Mouse (Mus musculus) c-Kit-negative CD71-positive TER-119-positive erythroid progenitor cells, embryonic 14.5 days (primary cell): ENCODE data around the gene Ttll12.

ENCODE experiments used
- DNase-seq: peaks from one replicate; pipeline ENCODE4 v3.0.0-alpha.2; 2013; ENCODE audit warnings: low read depth, low spot score

Gene Ttll12

GRCm38 (mm10) chr15:83593702-83594512 lies 1.1 kb downstream of the Ttll12 start:
- peak; percentile 60 for DNase-seq

- DNase-seq, result no peak
Measured at GRCm38 (mm10) chr15:83593189-83593585, 1.8 kb downstream of the Ttll12 start.

GRCm38 (mm10) chr15:83592260-83593188 lies 2.4 kb downstream of the Ttll12 start:
- DNase-seq, result peak; percentile 67

- no peak for DNase-seq
Measured at GRCm38 (mm10) chr15:83591758-83592157, 3.2 kb downstream of the Ttll12 start.

- no peak for DNase-seq
Measured at GRCm38 (mm10) chr15:83590841-83591240, 4.1 kb downstream of the Ttll12 start.

DNA sequence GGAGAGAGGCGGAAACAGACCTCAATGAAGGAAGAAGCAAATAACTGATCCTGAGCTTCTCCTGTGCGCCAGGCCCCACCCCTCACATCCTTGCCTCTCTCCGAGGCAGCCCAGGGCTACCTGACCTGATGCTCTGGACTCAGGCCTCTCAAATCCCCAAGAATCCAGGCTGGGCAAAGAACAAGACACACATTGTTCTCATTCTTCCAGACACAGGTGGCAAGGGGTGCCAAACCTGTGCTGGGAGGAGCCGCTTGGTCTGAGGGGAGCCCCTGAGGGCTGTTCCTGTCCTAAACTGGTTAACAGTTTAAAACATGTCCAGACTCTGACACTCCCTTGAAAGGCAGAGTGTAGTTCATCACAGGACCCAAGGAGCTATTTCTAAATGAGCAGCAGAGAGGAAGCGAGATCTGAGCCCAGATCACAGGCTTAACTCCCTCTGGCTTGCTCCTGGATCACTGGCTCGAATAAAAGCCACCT lies 10.2 kb downstream of the Ttll12 start:
- no peak for DNase-seq

DNA sequence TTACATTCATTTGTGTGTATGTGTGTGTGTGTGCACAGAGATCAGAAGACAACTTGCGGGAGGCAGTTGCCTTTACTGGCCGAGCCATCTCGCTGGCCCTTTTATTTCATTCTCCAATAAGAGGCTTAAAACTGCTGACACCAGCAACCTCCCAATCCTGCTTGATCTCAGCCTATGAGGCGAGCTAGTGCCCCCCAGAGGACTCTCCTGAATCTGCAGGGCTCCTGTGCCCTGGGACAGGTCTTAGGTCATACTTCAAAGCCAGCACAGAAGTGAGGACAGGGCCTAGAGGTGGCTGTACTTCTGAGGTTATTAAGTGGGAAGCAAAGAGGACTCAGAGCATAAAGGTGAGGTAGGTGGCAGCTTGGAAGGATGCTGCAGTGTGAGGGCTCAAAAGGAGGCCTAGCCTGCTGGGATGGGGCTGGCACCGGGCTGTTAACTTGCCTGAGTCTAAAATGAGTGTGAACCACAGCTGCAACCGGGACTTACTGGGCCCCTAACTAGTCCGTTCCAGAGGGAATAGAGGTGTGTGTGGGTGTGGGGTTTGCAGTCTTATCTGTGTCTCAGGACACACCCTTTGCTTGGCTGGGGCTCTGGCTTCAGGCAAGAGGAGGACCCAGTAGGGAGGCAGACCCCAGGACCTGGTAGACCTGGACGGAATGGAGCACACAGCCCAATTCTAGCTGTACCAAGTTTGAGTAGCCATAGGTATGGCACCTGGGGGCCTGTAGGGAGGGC lies 11.4 kb downstream of the Ttll12 start:
- no peak for DNase-seq

DNA sequence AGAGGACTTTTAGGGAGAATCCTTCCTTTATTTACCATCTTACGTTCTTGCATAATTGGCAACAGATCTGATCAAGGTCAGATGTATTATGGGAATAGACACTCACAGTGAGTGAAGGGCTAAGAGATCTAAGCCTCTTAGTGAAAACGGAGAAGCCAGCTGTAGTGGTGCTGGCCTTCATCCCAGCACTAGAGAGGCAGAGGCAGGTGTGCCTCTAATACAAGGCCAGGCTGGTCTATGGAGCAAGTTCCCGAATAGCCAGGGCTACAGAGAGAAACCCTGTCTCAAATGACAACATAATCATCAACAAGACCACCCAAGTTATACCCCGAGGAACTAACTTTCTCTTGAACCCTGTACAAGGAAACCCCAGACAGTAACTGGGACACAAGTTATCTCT lies 12.0 kb downstream of the Ttll12 start:
- no peak for DNase-seq

GRCm38 (mm10) chr15:83576651-83577050 lies 18.3 kb downstream of the Ttll12 start:
- no peak for DNase-seq

DNA sequence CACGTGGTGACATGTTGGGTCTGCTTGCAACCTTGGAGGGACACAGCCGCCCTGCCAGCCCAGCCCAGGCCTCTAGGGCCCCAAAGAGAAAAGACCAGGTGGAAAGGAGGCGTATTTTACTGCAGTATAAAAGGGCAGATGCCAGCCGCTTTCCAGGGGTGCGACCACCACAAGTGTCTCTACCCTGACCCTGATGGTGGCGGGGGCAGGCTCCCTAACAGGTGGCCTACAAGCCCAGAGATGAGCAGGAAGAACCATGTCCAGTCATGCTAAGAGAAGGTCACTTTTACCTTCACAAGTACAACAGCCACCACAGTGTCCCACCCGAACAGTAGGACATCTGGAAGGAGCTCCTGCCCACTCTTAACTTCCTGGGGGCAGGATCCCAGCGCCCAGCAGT lies 19.4 kb downstream of the Ttll12 start:
- no peak for DNase-seq

DNA sequence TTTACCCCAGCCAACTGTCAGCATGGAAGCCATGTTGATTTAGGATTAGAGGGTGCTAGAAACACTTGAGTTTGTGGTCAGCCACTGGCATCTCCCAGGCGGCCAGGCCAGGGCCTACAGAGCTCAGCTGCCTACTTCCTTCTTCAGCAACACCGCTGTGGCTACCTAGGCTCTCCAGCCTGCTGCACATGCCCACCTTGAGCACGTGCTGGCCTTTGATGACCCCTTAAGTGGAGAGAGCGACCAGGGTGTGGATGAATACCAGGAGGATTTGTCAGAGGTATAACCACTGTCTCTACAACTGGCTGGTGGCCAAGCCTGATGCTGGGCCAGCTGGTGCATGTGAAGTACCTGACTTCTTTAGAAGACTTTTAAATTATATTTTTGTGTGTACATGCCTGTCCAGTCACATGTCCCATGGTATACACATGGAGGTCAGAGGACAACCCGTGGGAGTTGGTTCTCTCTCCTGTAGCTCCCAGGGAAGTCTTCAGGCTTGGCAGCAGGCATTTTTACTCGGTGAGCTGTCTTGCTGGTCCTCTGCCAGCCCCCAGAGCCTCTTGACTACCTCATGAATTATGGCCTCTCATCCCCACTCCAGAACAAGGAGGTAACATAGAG lies 20.1 kb downstream of the Ttll12 start:
- no peak for DNase-seq

DNA sequence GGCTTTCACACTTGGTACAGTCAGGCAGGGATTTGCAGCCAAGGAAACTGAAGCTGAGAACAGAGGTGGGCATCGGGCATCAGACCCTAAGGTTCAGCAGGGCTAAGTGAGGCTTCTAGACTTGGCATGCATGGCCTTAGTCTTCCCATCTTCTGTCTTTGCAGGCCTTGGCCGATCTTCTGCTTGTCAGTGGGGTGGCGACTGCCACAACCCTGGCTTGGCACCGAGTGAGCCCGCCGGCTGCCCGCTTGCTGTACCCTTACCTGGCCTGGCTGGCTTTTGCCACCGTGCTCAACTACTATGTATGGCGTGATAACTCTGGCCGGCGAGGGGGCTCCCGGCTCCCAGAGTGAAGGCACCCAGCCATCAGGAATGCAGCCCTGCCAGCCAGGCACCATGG lies 21.4 kb downstream of the Ttll12 start:
- DNase-seq, result no peak

- no peak for DNase-seq
Measured at GRCm38 (mm10) chr15:83572132-83572531, 22.8 kb downstream of the Ttll12 start.

DNA sequence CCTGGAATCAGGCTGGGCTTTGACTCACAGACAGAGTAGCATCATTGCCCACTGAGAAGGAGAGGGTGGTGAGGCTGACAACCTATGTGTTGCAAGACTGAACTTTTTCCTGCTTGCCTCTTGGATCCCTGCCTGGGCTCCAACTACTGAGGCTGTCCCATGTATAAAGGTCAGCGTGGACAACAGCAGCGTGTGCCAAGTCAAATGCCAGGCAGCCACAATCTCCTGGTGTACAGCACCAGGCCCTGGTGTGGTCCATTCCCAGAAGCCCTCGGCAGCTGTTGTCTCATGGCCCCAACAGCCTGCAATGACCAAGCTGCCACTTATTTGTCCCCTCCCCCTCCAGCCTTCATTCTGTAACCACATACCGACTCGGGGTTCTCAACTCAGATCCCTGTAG lies 23.3 kb downstream of the Ttll12 start:
- no peak for DNase-seq

DNA sequence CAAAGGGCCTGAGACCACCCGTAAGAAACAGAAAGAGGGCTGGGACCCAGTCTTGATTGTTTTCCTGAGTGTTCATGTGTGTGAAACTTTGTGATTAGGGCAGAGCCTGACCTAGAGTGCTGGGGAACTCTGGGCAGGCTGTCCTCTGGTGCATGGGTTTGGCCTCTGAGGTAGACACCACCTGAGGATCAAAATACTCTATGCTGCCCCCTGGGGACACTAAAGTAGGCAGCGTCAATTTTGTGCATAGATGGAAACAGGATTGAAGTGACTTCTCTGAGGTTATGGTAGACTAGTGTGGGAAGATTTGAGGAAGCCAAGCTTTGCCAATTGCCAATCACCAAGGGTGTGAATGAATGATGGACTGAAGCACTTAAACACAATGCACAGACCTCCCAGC lies 24.3 kb downstream of the Ttll12 start:
- DNase-seq, result no peak

DNA sequence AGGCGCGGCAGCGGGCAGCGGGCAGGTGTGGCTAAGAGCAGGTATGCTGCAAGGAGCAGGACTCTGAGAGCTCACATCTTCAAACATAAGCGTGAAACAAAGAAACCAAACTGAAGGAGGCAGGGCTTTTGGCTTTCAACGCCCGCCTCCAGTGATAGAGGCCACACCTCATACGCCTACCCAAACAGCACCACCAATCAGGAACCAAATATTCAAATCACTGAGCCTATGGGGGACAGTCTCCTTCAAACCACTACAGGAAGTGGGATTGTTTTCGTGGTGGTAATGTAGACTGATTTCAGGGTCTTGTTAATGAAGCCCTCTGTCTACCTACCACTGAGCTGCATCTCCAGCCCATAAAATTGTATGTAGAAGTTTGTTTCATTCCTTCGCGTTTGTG lies 25.3 kb downstream of the Ttll12 start:
- DNase-seq, result no peak

DNA sequence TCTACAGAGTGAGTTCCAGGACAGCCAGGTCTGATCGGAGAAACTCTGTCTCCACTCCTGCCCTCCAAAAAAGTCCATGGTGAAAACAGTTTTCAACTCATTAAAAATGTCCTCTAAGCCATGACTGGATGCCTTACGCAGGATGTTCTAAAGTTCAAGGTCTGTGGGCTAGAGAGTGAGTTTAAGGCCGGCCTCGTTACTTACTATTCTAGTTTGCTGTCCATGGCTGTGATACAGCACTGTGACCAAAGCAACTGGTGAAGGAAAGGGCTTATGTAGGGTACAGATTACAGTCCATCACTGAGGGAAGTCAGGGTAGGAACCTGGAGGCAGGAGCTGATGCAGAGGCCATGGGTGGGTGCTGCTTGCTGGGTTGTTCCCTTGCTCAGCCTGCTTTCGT lies 26.4 kb downstream of the Ttll12 start:
- no peak for DNase-seq

DNA sequence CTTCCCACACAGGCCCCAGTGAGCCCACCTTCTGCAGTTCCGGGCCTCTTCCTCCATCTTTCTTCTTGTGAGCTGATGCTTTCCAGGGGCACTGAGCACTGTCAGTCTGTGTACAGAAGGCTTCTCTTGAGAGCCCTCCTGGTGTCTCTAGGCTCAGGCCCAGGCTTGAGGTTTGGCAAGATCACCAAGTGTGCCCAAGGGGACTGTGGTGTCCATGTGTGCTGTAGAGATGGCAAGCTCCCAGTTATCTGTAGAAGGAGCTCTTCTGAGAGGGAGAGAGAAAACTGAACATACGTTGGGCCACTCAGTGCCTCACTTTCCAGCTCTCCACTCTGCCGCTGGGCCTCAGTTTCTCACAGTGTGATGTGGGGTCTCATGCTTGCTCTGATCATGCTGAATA lies 27.2 kb downstream of the Ttll12 start:
- DNase-seq, result no peak

GRCm38 (mm10) chr15:83566006-83566405 lies 29.0 kb downstream of the Ttll12 start:
- DNase-seq, result no peak

DNA sequence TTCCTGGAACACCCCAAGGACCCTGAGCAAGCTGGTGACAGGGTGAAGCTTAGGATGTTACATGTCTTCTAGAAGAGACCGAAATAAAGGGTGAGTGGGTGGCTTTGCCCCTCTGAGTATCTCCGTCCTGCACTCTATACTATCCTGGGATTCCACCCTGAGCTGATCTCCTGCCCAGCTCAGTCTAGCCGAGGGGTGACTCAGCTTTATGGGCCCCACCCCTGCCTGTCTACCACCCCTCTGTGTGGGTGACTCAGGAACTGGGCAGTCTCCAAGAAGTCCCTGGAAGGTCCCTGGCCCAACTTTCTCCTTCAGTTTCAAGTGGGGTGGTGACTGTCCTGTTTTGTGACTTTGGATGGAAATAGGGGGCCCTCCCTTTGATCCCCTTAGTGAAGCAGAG lies 29.5 kb downstream of the Ttll12 start:
- peak; percentile 73 for DNase-seq

GRCm38 (mm10) chr15:83563857-83564651 lies 30.9 kb downstream of the Ttll12 start:
- peak; percentile 66 for DNase-seq
